7 mouse cellular contexts compared by ENCODE assay signal in the genomic region with DNA sequence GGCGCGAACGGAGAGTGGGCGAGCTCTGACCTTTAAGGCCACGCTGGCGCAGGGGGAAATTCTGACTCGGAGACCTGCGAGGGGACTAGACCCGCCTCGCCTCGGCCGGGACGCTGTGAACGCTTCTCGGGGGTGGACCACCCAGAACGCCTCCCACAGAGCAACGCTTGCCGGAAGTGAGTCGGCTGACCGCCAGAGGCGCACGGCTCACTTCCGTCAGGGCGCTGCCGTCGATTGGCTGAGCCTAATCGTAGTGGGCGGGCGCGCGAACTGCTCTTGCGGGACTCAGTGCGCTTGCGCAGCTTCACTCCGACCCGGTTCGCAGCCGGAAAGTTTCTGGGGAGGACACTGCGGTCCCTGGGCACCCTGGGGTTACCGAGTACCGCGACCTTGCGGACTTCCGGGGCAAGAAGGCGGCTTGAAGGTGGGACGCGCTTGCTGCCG. TPM values are rescaled to one million over a fixed set of nuclear protein-coding genes. Genes with fewer than 3 reads are reported as not detected.
A peak's percentile ranks its signal among the peaks of the same experiment; 100 is the strongest.
DNase-seq lines count a peak whose midpoint lies in the region; ATAC-seq and TF ChIP-seq lines count a peak whose summit lies in the region.

A gene (minus strand): TSS at position 148 of the 444 bp plus-strand sequence.
A gene (plus strand): TSS at position 273 of the 444 bp plus-strand sequence.

- under 1% methylated on average over 48 of the region's 48 CpGs for WGBS in intestine, postnatal 0 days
- under 1% methylated on average over 48 of the region's 48 CpGs for WGBS in midbrain, embryonic 12.5 days
- under 1% methylated on average over 48 of the region's 48 CpGs for WGBS in small intestine, adult 2 months

- H3K4me1 ChIP-seq in intestine, postnatal 0 days (replicated peaks; ENCODE audit: control insufficient read depth, insufficient read depth, low read length) = 0 out of 2 replicates have a peak, but pooled peaks cover 4% of the 10 kb centered on the region
- H3K4me1 ChIP-seq in midbrain, embryonic 12.5 days = peaks cover 24% of the 10 kb centered on the region
- peaks cover 12% of the 10 kb centered on the region; the same call in 1 of the 2 replicates for H3K4me1 ChIP-seq in small intestine, adult 2 months (ENCODE audit: control insufficient read depth, insufficient read depth, insufficient read length, low read length)

- H3K27me3 ChIP-seq in intestine, postnatal 0 days (replicated peaks; ENCODE audit: control insufficient read depth, insufficient read depth, low read length) = no peaks in the 10 kb centered on the region
- no peaks in the 10 kb centered on the region for H3K27me3 ChIP-seq in midbrain, embryonic 12.5 days
- H3K27me3 ChIP-seq in small intestine, adult 2 months (ENCODE audit: control insufficient read depth, insufficient read depth, low read length) = no peaks in the 10 kb centered on the region

- no peaks in the 10 kb centered on the region for H3K36me3 ChIP-seq in intestine, postnatal 0 days (ENCODE audit: control insufficient read depth, insufficient read depth)
- no peaks in the 10 kb centered on the region for H3K36me3 ChIP-seq in midbrain, embryonic 12.5 days
- H3K36me3 ChIP-seq in small intestine, adult 2 months (ENCODE audit: control insufficient read depth, insufficient read depth, low read length) = no peaks in the 10 kb centered on the region

- peak; percentile 88 for TF ChIP-seq POLR2A in small intestine, adult 2 months (IDR thresholded peaks at IDR 0.05; ENCODE audit: low read depth, low read length)

- H3K9ac ChIP-seq in intestine, postnatal 0 days (ENCODE audit: low read depth, low read length) = peak within 1 kb of the TSS; percentile 66
- H3K9ac ChIP-seq in midbrain, embryonic 12.5 days (replicated peaks) = peak within 1 kb of the TSS; percentile 77

- peak within 1 kb of the TSS; percentile 76 for H3K4me2 ChIP-seq in intestine, postnatal 0 days (replicated peaks; ENCODE audit: low read depth)
- peak within 1 kb of the TSS; percentile 71 for H3K4me2 ChIP-seq in midbrain, embryonic 12.5 days (replicated peaks)

- peak; percentile 91 for TF ChIP-seq CTCF in intestine, postnatal 0 days (IDR thresholded peaks at IDR 0.05; ENCODE audit: low read depth)
- peak; percentile 58 for TF ChIP-seq CTCF in small intestine, adult 2 months (IDR thresholded peaks at IDR 0.05; ENCODE audit: extremely low read depth, insufficient read length, insufficient replicate concordance, low read depth, low read length)

- ATAC-seq in intestine, postnatal 0 days = peak; percentile 87
- ATAC-seq in midbrain, embryonic 12.5 days (ENCODE audit: low FRiP score, low read depth) = peak; percentile 81

- intact Hi-C loops in left cerebral cortex, postnatal 4 days (cut with DNase I) = no loop called here

- DNase-seq in adrenal gland, adult 2 months = peak; percentile 97
- peak; percentile 92 for DNase-seq in embryo, embryonic 11.5 days (ENCODE audit: low read depth, low spot score)
- DNase-seq in gastrocnemius, postnatal 4 days (ENCODE audit: low spot score in 2 of 2) = peak; percentile 95 to 98
- DNase-seq in left cerebral cortex, postnatal 4 days = peak; percentile 98

- peak within 1 kb of the TSS; percentile 74 for H3K4me3 ChIP-seq in intestine, postnatal 0 days (ENCODE audit: low read depth, low read length)
- H3K4me3 ChIP-seq in midbrain, embryonic 12.5 days = peak within 1 kb of the TSS; percentile 70
- H3K4me3 ChIP-seq in small intestine, adult 2 months (ENCODE audit: low read depth, low read length) = peak within 1 kb of the TSS; percentile 85

- H3K9me3 ChIP-seq in intestine, postnatal 0 days (ENCODE audit: control insufficient read depth) = no peaks in the 10 kb centered on the region
- no peaks in the 10 kb centered on the region for H3K9me3 ChIP-seq in midbrain, embryonic 12.5 days

- H3K27ac ChIP-seq in intestine, postnatal 0 days (ENCODE audit: low read depth, low read length) = peak within 1 kb of the TSS; percentile 90
- peak within 1 kb of the TSS; percentile 80 for H3K27ac ChIP-seq in midbrain, embryonic 12.5 days (replicated peaks)
- peak within 1 kb of the TSS; percentile 81 for H3K27ac ChIP-seq in small intestine, adult 2 months (ENCODE audit: insufficient read depth, low read depth, low read length)

RNA-seq across cellular contexts. Expression of the first gene that starts in this region (rescaled TPM):
- total RNA-seq in adrenal gland, adult 2 months (2021) = 100 to 1,000 TPM; 274 to 292 TPM
- polyA plus RNA-seq in adrenal gland, adult 2 months (2012; rRNA removed) = 73.0 and 78.6 TPM in 2 replicates
- 100 to 1,000 TPM; 247 to 274 TPM for total RNA-seq in gastrocnemius, postnatal 4 days (2021)
- 223 and 231 TPM in 2 replicates for polyA plus RNA-seq in intestine, postnatal 0 days (2015; fragmentation: Nextera tagmentation; extraction: Ambion mirVana)
- total RNA-seq in left cerebral cortex, postnatal 4 days (2021) = 100 to 1,000 TPM; 207 to 213 TPM
- polyA plus RNA-seq in midbrain, embryonic 12.5 days (2016; fragmentation: Nextera tagmentation; extraction: Ambion mirVana) = 355 and 357 TPM in 2 replicates
- polyA plus RNA-seq in small intestine, adult 2 months (2012; rRNA removed) = 41.1 and 70.5 TPM in 2 replicates

RNA-seq across cellular contexts. Expression of the second gene that starts in this region (rescaled TPM):
- total RNA-seq in adrenal gland, adult 2 months (2021) = under 1 TPM in 1 of 2 experiments, not detected in 1; 0.45 TPM
- 0.10 TPM in 1 of 2 replicates, not detected in the other for polyA plus RNA-seq in adrenal gland, adult 2 months (2012; rRNA removed)
- total RNA-seq in gastrocnemius, postnatal 4 days (2021) = under 1 TPM; 0.17 to 0.57 TPM
- polyA plus RNA-seq in intestine, postnatal 0 days (2015; fragmentation: Nextera tagmentation; extraction: Ambion mirVana) = 0.20 and 0.42 TPM in 2 replicates
- under 1 TPM in 1 of 2 experiments, not detected in 1; 0.24 TPM for total RNA-seq in left cerebral cortex, postnatal 4 days (2021)
- polyA plus RNA-seq in midbrain, embryonic 12.5 days (2016; fragmentation: Nextera tagmentation; extraction: Ambion mirVana) = 0.66 TPM in 1 of 2 replicates, not detected in the other
- 0.72 and 1.3 TPM in 2 replicates for polyA plus RNA-seq in small intestine, adult 2 months (2012; rRNA removed)

Comparison
In these comparisons a context has a peak if more than half of its experiments do, and no peak if none do; other contexts are left out.
1. Peak in every context shown above with its lines: DNase-seq, ATAC-seq, H3K4me3 ChIP-seq and H3K27ac ChIP-seq.